Mouse (Mus musculus): ENCODE results near the gene Nebl. TPM values are rescaled to one million over a fixed set of nuclear protein-coding genes. Genes with fewer than 3 reads are reported as not detected.

The Nebl gene
- polyA plus RNA-seq (2014; fragmentation: Illumina TruSeq; extraction: RNeasy Lipid Tissue Mini Kit (QIAGEN cat#74804); ENCODE audit: low read depth, low replicate concordance), result 11.4 TPM

GRCm38 (mm10) chr2:17730957-17731830, at the start of gene Nebl:
TSS of gene Nebl (minus strand) at chr2:17731464.

